Mouse (Mus musculus) C2C12 (cell line): ENCODE data around the gene Prss23. TPM values are rescaled to one million over a fixed set of nuclear protein-coding genes. Genes with fewer than 3 reads are reported as not detected.

ENCODE experiments used
- H3K27me3 ChIP-seq: one replicate; pipeline ENCODE4 v1.6.1; 2011; ENCODE audit not compliant: control insufficient read depth, insufficient read depth, insufficient read length
- H3K36me3 ChIP-seq: one replicate; pipeline ENCODE4 v1.6.1; 2011; ENCODE audit not compliant: control insufficient read depth, insufficient read depth
- H3K4me3 ChIP-seq: one replicate; pipeline ENCODE4 v1.5.1; 2011; ENCODE audit warnings: mild to moderate bottlenecking, control low read depth; ENCODE audit not compliant: poor library complexity, insufficient read depth, severe bottlenecking
- H3K79me2 ChIP-seq: one replicate; pipeline ENCODE4 v1.6.1; 2011; ENCODE audit not compliant: control insufficient read depth, insufficient read depth
- H3K79me3 ChIP-seq: one replicate; pipeline ENCODE4 v1.6.1; 2011; ENCODE audit warnings: low read depth, control low read depth
- H3ac ChIP-seq: one replicate; pipeline ENCODE3; 2011; ENCODE audit warnings: low read depth; ENCODE audit not compliant: control insufficient read depth, insufficient read length
- CEBPB ChIP-seq: IDR thresholded peaks from one replicate; pipeline ENCODE4 v1.6.1; 2011; ENCODE audit warnings: low read depth, mild to moderate bottlenecking, control low read depth, moderate library complexity
- CTCF ChIP-seq: IDR thresholded peaks from one replicate; pipeline ENCODE4 v1.5.1; 2011; ENCODE audit not compliant: control insufficient read depth, insufficient read depth, insufficient read length
- FOSL1 ChIP-seq: IDR thresholded peaks from one replicate; pipeline ENCODE4 v1.8.0; 2011; ENCODE audit warnings: mild to moderate bottlenecking, low read length; ENCODE audit not compliant: poor library complexity, insufficient read depth, severe bottlenecking
- MAX ChIP-seq: IDR thresholded peaks from one replicate; pipeline ENCODE4 v1.6.1; 2011; ENCODE audit warnings: mild to moderate bottlenecking, control low read depth
- MYOD1 ChIP-seq: IDR thresholded peaks from one replicate; pipeline ENCODE4 v1.6.1; 2011; ENCODE audit warnings: low read depth; ENCODE audit not compliant: control insufficient read depth, insufficient read length
- MYOG ChIP-seq: IDR thresholded peaks from one replicate; pipeline ENCODE4 v1.6.1; 2011; ENCODE audit not compliant: control insufficient read depth, insufficient read length; ENCODE audit errors: extremely low read depth
- USF1 ChIP-seq: IDR thresholded peaks from one replicate; pipeline ENCODE4 v1.6.1; 2011; ENCODE audit warnings: low read depth, mild to moderate bottlenecking, control low read depth, moderate library complexity
- polyA plus RNA-seq: library from polyadenylated mRNA; unstranded; fragments of >200 nt; fragmentation: generic; extraction: Trizol; gene quantifications from one replicate; pipeline ENCODE4 v1.2.1, GENCODE M21; 2012; ENCODE audit warnings: missing spikeins

Gene Prss23
- polyA plus RNA-seq, 1 experiment = 110 TPM

GRCm38 (mm10) chr7:89473442-89473841 is 53.5 kb downstream of the Prss23 start:
- Histone ChIP-seq H3K4me3 (no peak overlapping the region), H3K79me2 (no peaks in the 10 kb centered on the region), H3K36me3 (no peaks in the 10 kb centered on the region), H3ac (no peak overlapping the region), H3K27me3 (peaks cover 5% of the 10 kb centered on the region), H3K79me3 (no peaks in the 10 kb centered on the region)
- TF ChIP-seq MAX (no peak), USF1 (no peak), CTCF (peak; percentile 55), MYOG (no peak), MYOD1 (no peak)

- H3K79me2 ChIP-seq = no peaks in the 10 kb centered on the region
- H3ac ChIP-seq = no peak overlapping the region
- no peak overlapping the region for H3K4me3 ChIP-seq
- no peaks in the 10 kb centered on the region for H3K27me3 ChIP-seq
- H3K79me3 ChIP-seq = no peaks in the 10 kb centered on the region
- H3K36me3 ChIP-seq = no peaks in the 10 kb centered on the region
- TF ChIP-seq USF1 (no peak), CEBPB (no peak), FOSL1 (no peak), MAX (no peak), MYOG (no peak), MYOD1 (no peak), CTCF (no peak)
These were observed 63.0 kb downstream of the Prss23 start for GRCm38 (mm10) chr7:89463775-89464592.

- no peak for TF ChIP-seq CTCF
- TF ChIP-seq MAX = no peak
- TF ChIP-seq MYOD1 = no peak
- no peak for TF ChIP-seq CEBPB
- TF ChIP-seq USF1 = no peak
- no peak for TF ChIP-seq MYOG
- TF ChIP-seq FOSL1 = no peak
- H3K27me3 ChIP-seq = no peaks in the 10 kb centered on the region
- H3K79me3 ChIP-seq = no peaks in the 10 kb centered on the region
- no peaks in the 10 kb centered on the region for H3K36me3 ChIP-seq
- H3ac ChIP-seq = no peak overlapping the region
- no peak overlapping the region for H3K4me3 ChIP-seq
- no peaks in the 10 kb centered on the region for H3K79me2 ChIP-seq
These were observed 63.7 kb downstream of the Prss23 start for GRCm38 (mm10) chr7:89463246-89463645.

- no peak for TF ChIP-seq MYOD1
- TF ChIP-seq MAX = no peak
- TF ChIP-seq USF1 = no peak
- no peak for TF ChIP-seq CEBPB
- TF ChIP-seq CTCF = no peak
- TF ChIP-seq MYOG = no peak
- no peak for TF ChIP-seq FOSL1
- no peak overlapping the region for H3K4me3 ChIP-seq
- no peaks in the 10 kb centered on the region for H3K27me3 ChIP-seq
- H3ac ChIP-seq = no peak overlapping the region
- H3K79me3 ChIP-seq = no peaks in the 10 kb centered on the region
- H3K36me3 ChIP-seq = no peaks in the 10 kb centered on the region
- H3K79me2 ChIP-seq = no peaks in the 10 kb centered on the region
These were observed 64.3 kb downstream of the Prss23 start for GRCm38 (mm10) chr7:89462646-89463207.

- Histone ChIP-seq H3K27me3 (no peaks in the 10 kb centered on the region), H3ac (no peak overlapping the region), H3K4me3 (no peak overlapping the region), H3K79me3 (no peaks in the 10 kb centered on the region), H3K79me2 (no peaks in the 10 kb centered on the region), H3K36me3 (no peaks in the 10 kb centered on the region)
- TF ChIP-seq FOSL1 (no peak), MYOD1 (no peak), MYOG (no peak), CEBPB (no peak)
These were observed 65.6 kb downstream of the Prss23 start for GRCm38 (mm10) chr7:89461351-89461750.

GRCm38 (mm10) chr7:89460911-89461310 is 66.1 kb downstream of the Prss23 start:
- H3K79me2 ChIP-seq = no peaks in the 10 kb centered on the region
- no peaks in the 10 kb centered on the region for H3K36me3 ChIP-seq
- no peak overlapping the region for H3K4me3 ChIP-seq
- H3ac ChIP-seq = no peak overlapping the region
- no peaks in the 10 kb centered on the region for H3K27me3 ChIP-seq
- H3K79me3 ChIP-seq = no peaks in the 10 kb centered on the region
- TF ChIP-seq FOSL1 = no peak
